Mouse (Mus musculus): ENCODE results near the gene Slc25a28. TPM values are rescaled to one million over a fixed set of nuclear protein-coding genes. Genes with fewer than 3 reads are reported as not detected.

The Slc25a28 gene
- polyA plus RNA-seq, 1 experiment from 2014 or later, result 13.3 TPM

DNA sequence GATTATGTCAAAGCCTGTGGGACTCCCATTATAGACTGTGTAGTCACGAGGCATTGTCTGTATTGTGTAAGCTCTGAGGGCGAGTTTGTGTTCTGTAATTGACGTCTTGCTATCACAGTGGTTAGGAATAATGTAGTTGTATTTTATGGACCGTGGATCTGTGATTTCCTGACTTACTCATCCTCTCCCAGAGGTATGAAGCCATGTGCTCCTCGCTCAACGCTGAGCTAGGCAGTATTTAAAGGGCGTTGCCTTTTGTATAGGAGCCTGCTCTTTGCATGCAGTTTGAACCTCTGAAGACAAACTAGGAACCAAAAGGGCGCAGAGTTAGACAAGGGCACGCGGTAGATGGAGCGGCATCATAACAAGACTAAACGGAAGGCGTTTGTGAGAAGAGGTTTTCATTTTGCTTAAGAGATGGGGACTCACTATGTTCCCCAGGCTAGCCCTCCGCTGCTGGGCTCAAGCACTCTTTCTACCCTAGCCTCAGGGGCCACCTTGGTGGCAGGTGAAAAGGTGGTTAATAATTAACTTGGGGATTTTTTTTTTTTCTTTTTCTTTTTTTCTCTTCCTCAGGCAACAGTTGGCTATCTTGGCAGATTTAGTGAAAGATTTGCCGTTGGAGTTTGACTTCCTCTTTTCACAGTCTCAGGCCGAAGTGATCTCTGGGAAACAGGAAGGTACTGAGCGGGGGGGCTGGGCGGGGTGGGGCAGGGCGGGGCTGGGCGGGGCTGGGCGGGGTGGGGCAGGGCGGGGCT, 36.7 kb upstream of the Slc25a28 start:
- no peak overlapping the region for H3K27ac ChIP-seq (ENCODE audit: low read length)
- H3K4me2 ChIP-seq (replicated peaks; ENCODE audit: low read depth, low read length), result no peak overlapping the region
- H3K27me3 ChIP-seq (replicated peaks; ENCODE audit: insufficient read depth, low read length), result no peaks in the 10 kb centered on the region
- no peak overlapping the region for H3K9ac ChIP-seq (replicated peaks; ENCODE audit: low read depth)
- H3K36me3 ChIP-seq (ENCODE audit: insufficient read depth, low read length), result no peaks in the 10 kb centered on the region
- TF ChIP-seq CTCF (IDR thresholded peaks at IDR 0.05) (no peak), EP300 (IDR thresholded peaks at IDR 0.05) (no peak)
- 54% methylated on average over 22 of the region's 22 CpGs for WGBS
- no peak for ATAC-seq
- H3K4me3 ChIP-seq (ENCODE audit: low read depth, low read length), result no peak overlapping the region
- H3K9me3 ChIP-seq (ENCODE audit: low read length), result no peaks in the 10 kb centered on the region
- peak; percentile 28 for DNase-seq (ENCODE audit: low spot score)
- H3K4me1 ChIP-seq (ENCODE audit: insufficient read depth, low read depth, low read length), result no peaks in the 10 kb centered on the region

DNA sequence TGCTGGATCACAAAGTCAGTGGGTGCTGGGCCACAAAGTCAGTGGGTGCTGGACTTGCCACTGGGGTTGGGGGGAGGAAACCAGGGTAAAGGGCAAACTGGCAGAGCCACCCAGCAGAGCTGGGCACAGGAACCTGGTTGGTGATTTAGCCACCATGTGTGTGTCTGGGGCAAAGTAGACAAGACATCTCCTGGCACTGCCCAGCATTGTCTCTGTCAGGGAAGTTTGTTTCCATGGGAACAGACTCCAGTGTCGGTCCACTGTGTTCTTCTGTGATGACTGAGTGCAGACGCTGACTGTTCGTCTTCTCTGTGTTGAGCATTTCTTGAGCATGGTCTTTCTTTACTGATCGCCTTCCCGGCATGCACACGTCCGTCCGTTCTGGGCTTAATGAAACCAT, 34.6 kb upstream of the Slc25a28 start:
- Histone ChIP-seq H3K27me3 (replicated peaks; ENCODE audit: insufficient read depth, low read length) (no peaks in the 10 kb centered on the region), H3K36me3 (ENCODE audit: insufficient read depth, low read length) (peaks cover 4% of the 10 kb centered on the region; the same call in 1 of the 2 replicates), H3K9me3 (ENCODE audit: low read length) (no peaks in the 10 kb centered on the region), H3K4me3 (ENCODE audit: low read depth, low read length) (no peak overlapping the region), H3K27ac (ENCODE audit: low read length) (no peak overlapping the region), H3K9ac (replicated peaks; ENCODE audit: low read depth) (no peak overlapping the region), H3K4me2 (replicated peaks; ENCODE audit: low read depth, low read length) (no peak overlapping the region), H3K4me1 (ENCODE audit: insufficient read depth, low read depth, low read length) (no peaks in the 10 kb centered on the region)
- 87% methylated on average over 8 of the region's 8 CpGs for WGBS
- ATAC-seq (no peak), DNase-seq (ENCODE audit: low spot score) (no peak)
- TF ChIP-seq EP300 (IDR thresholded peaks at IDR 0.05) (no peak), CTCF (IDR thresholded peaks at IDR 0.05) (no peak)

DNA sequence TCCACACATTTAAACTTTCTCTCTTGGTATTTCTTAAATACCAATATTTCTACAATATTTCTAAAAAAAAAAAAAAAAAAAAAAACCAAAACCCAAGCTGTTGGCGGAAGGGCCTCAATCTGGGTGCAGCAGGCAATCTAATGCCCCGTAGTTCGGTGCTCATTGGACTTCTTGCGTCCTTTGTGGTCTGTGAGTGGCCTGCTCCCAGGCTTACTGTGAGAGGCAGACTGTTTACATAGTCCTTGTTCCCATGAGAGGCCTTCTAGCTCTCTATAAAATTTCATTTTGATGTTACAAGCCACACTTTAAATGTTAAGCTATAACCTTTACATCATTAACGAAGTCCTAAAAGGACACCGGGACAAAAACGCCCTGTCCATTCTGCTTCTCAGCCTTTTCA, 33.5 kb upstream of the Slc25a28 start:
- no peak for TF ChIP-seq EP300 (IDR thresholded peaks at IDR 0.05)
- WGBS, result 55% methylated on average over 7 of the region's 7 CpGs
- Histone ChIP-seq H3K4me2 (replicated peaks; ENCODE audit: low read depth, low read length) (no peak overlapping the region), H3K4me1 (ENCODE audit: insufficient read depth, low read depth, low read length) (no peaks in the 10 kb centered on the region), H3K27ac (ENCODE audit: low read length) (no peak overlapping the region), H3K9ac (replicated peaks; ENCODE audit: low read depth) (no peak overlapping the region), H3K36me3 (ENCODE audit: insufficient read depth, low read length) (peaks cover 4% of the 10 kb centered on the region; the same call in 1 of the 2 replicates), H3K27me3 (replicated peaks; ENCODE audit: insufficient read depth, low read length) (no peaks in the 10 kb centered on the region), H3K4me3 (ENCODE audit: low read depth, low read length) (no peak overlapping the region), H3K9me3 (ENCODE audit: low read length) (no peaks in the 10 kb centered on the region)
- ATAC-seq, result peak; percentile 87
- DNase-seq (ENCODE audit: low spot score), result peak; percentile 67

DNA sequence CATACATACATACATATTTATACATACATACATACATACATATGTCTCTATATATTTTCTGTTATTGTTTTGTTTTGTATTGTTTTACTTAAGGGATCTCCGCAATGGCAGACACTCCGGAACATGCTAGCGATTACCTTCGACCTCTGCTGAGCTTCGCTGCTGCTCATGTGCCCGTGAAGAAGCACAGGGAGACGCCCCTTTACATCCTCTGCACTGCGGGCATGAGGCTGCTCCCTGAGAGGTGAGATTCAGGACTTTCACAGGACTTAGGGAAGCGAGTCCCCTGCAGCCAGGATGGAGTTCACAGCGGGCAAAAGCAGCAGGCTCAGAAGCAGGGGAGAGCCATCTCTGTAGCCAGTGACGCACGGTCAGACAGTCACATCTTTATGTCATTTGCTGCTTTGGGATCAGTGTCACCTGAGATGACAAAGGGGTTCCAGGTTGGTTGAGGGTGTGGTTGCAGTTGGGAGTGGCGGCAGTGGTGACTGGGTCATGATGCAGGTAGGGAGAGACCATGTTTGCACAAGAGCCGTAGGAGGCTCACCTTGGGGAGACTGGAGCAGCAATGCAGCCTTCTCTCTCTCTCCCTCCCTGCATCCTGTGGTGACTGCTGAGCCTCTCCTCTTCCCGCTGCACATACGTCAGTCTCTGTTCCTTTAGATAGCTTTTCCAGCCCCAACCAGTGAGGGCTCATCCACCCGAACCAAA, 30.3 kb upstream of the Slc25a28 start:
- Histone ChIP-seq H3K9me3 (ENCODE audit: low read length) (no peaks in the 10 kb centered on the region), H3K27ac (ENCODE audit: low read length) (no peak overlapping the region), H3K9ac (replicated peaks; ENCODE audit: low read depth) (no peak overlapping the region), H3K36me3 (ENCODE audit: insufficient read depth, low read length) (peaks cover 4% of the 10 kb centered on the region; the same call in 1 of the 2 replicates), H3K4me3 (ENCODE audit: low read depth, low read length) (no peak overlapping the region), H3K27me3 (replicated peaks; ENCODE audit: insufficient read depth, low read length) (no peaks in the 10 kb centered on the region), H3K4me1 (ENCODE audit: insufficient read depth, low read depth, low read length) (no peaks in the 10 kb centered on the region), H3K4me2 (replicated peaks; ENCODE audit: low read depth, low read length) (no peak overlapping the region)
- no peak for TF ChIP-seq EP300 (IDR thresholded peaks at IDR 0.05)
- TF ChIP-seq CTCF (IDR thresholded peaks at IDR 0.05), result no peak
- WGBS, result 90% methylated on average over 17 of the region's 17 CpGs
- ATAC-seq (no peak), DNase-seq (ENCODE audit: low spot score) (no peak)

DNA sequence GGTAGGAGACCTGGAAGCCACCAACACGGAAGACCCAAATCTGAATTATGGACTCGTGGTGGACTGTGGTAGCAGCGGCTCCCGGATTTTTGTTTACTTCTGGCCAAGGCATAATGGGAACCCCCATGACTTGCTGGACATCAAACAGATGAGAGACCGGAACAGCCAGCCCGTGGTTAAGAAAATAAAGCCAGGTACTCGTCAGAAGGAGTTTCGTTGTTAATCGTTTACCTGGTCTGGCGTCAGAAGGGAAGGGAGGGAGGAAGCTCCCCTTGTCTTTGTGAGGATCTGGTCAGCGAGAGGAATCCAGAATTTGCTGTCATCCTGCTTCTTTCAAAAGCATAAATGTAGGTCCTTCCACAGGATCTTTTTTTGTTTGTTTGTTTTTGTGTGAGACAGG, 29.5 kb upstream of the Slc25a28 start:
- WGBS, result 65% methylated on average over 11 of the region's 11 CpGs
- H3K4me1 ChIP-seq (ENCODE audit: insufficient read depth, low read depth, low read length), result no peaks in the 10 kb centered on the region
- no peak overlapping the region for H3K9ac ChIP-seq (replicated peaks; ENCODE audit: low read depth)
- H3K27ac ChIP-seq (ENCODE audit: low read length), result no peak overlapping the region
- no peak for ATAC-seq
- H3K27me3 ChIP-seq (replicated peaks; ENCODE audit: insufficient read depth, low read length), result no peaks in the 10 kb centered on the region
- H3K4me2 ChIP-seq (replicated peaks; ENCODE audit: low read depth, low read length), result no peak overlapping the region
- H3K36me3 ChIP-seq (ENCODE audit: insufficient read depth, low read length), result peaks cover 4% of the 10 kb centered on the region; the same call in 1 of the 2 replicates
- DNase-seq (ENCODE audit: low spot score), result no peak
- no peak for TF ChIP-seq CTCF (IDR thresholded peaks at IDR 0.05)
- no peak for TF ChIP-seq EP300 (IDR thresholded peaks at IDR 0.05)
- H3K9me3 ChIP-seq (ENCODE audit: low read length), result no peaks in the 10 kb centered on the region
- H3K4me3 ChIP-seq (ENCODE audit: low read depth, low read length), result no peak overlapping the region

DNA sequence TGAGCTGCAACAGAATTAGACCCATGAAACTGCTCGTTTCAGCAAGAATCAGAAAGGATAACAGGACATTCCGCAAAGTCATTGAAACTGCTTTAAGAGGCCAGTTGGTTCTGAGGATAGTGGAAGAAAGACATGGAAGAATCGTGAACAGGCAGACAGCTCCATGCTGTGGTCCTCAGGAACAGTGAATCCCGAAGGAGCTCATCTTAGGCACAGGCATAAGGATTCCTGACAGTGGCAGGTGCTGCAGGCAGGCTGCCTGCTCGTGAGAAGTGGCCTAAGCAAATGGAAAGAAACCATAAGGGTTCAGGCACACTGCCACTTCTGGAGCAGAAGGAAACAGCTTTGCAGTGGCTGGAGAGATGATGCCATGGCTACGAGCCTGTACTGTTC, 25.1 kb upstream of the Slc25a28 start:
- Histone ChIP-seq H3K4me2 (replicated peaks; ENCODE audit: low read depth, low read length) (no peak overlapping the region), H3K27me3 (replicated peaks; ENCODE audit: insufficient read depth, low read length) (no peaks in the 10 kb centered on the region), H3K4me3 (ENCODE audit: low read depth, low read length) (no peak overlapping the region), H3K9ac (replicated peaks; ENCODE audit: low read depth) (no peak overlapping the region), H3K4me1 (ENCODE audit: insufficient read depth, low read depth, low read length) (no peaks in the 10 kb centered on the region), H3K27ac (ENCODE audit: low read length) (no peak overlapping the region), H3K36me3 (ENCODE audit: insufficient read depth, low read length) (peaks cover under 1% of the 10 kb centered on the region; the same call in 1 of the 2 replicates), H3K9me3 (ENCODE audit: low read length) (no peaks in the 10 kb centered on the region)
- no peak for TF ChIP-seq EP300 (IDR thresholded peaks at IDR 0.05)
- no peak for TF ChIP-seq CTCF (IDR thresholded peaks at IDR 0.05)
- WGBS, result 80% methylated on average over 6 of the region's 6 CpGs
- ATAC-seq, result no peak
- DNase-seq (ENCODE audit: low spot score), result no peak
